Mouse (Mus musculus): ENCODE data around the gene Fbxl3. TPM values are rescaled to one million over a fixed set of nuclear protein-coding genes. Genes with fewer than 3 reads are reported as not detected.

Gene Fbxl3
- polyA plus RNA-seq, 1 experiment from 2014 or later: 16.2 TPM

GRCm38 (mm10) chr14:103054731-103055130 lies 44.6 kb downstream of the Fbxl3 start:
- no peak for DNase-seq (ENCODE audit: low spot score)
- 85% methylated on average over 13 of the region's 13 CpGs for WGBS
- H3K36me3 ChIP-seq: no peaks in the 10 kb centered on the region

GRCm38 (mm10) chr14:103051159-103051769 lies 48.1 kb downstream of the Fbxl3 start:
- no peak overlapping the region for H3K4me3 ChIP-seq
- H3K36me3 ChIP-seq: no peaks in the 10 kb centered on the region
- H3K9me3 ChIP-seq (replicated peaks): no peaks in the 10 kb centered on the region
- H3K4me1 ChIP-seq: 0 out of 2 replicates have a peak, but pooled peaks cover 3% of the 10 kb centered on the region
- peak; percentile 75 for DNase-seq (ENCODE audit: low spot score)
- H3K27me3 ChIP-seq (ENCODE audit: low read depth, poor library complexity, severe bottlenecking): no peaks in the 10 kb centered on the region
- H3K27ac ChIP-seq: no peak overlapping the region
- WGBS: 36% methylated on average over 8 of the region's 8 CpGs

More at GRCm38 (mm10) chr14:103054731-103055130, 44.6 kb downstream of the Fbxl3 start:
- H3K27me3 ChIP-seq (ENCODE audit: low read depth, poor library complexity, severe bottlenecking): no peaks in the 10 kb centered on the region
- H3K4me1 ChIP-seq: 0 out of 2 replicates have a peak, but pooled peaks cover 3% of the 10 kb centered on the region
- H3K27ac ChIP-seq: no peak overlapping the region
- no peaks in the 10 kb centered on the region for H3K9me3 ChIP-seq (replicated peaks)
- no peak overlapping the region for H3K4me3 ChIP-seq

DNA sequence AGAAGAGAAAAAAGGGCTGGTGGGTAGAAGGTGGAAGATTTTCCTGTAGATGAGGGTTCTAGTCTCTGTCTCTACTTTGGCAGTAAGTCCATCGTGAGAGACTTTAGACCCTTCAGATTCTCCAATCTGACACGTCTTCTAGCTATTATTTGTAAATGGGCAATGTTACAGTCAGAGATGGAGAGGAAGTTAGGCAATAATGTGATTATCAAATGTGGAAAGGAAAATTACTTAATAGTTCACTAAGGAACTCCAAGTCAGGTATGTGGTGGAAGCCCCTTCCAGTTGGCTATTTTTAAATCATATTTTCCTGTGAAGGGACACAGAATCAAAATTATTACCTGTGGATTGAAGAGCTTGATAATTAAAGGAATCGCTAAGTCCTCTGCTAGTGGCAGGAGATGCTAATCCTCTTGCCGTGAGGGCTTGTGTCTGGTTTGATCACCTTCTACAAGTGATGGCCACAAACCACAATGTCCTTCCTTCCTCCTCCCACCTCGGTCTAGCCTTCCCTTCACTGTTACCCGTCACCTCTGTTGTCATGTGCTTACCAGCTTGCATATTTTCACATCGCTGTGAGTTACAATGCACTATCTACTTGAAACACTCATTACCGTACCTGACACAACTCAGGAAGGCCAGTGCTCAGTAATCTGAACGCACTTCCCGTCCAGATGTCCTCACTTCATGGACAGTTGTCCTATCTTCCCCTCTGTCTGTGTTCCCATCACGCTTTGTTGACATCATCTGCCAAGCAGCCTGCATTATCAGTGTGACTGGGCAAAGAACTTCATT lies 50.9 kb downstream of the Fbxl3 start:
- WGBS: 92% methylated on average over 11 of the region's 11 CpGs
- H3K4me3 ChIP-seq: no peak overlapping the region
- no peak for DNase-seq (ENCODE audit: low spot score)

DNA sequence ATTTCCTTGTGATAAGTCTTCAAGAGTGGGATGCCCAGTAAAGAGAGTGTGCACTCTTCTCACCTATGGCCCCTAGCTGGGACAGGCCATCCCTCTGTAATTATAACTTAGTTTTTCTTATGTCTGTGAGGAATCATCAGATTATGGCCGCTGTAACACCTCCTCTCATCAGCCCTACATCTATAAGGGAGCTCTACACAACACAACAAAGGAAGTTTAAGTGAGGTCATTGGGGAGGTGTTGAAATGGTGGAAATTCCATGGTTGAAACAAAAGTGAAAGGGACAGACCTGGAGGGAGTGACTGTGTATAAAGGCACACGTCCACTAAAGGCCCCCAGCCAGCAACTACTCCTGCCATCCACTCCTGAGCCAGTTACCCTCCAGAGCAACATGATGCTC lies 52.7 kb downstream of the Fbxl3 start, which contains the start of gene Acod1:
TSS of gene Acod1 (plus strand) at position 301 of the 400 bp plus-strand sequence.
- H3K4me1 ChIP-seq: no peaks in the 10 kb centered on the region
- DNase-seq (ENCODE audit: low spot score): no peak
- no peaks in the 10 kb centered on the region for H3K9me3 ChIP-seq (replicated peaks)
- no peak within 1 kb of the TSS for H3K27ac ChIP-seq
- no peak within 1 kb of the TSS for H3K4me3 ChIP-seq
- H3K36me3 ChIP-seq: no peaks in the 10 kb centered on the region
- no peaks in the 10 kb centered on the region for H3K27me3 ChIP-seq (ENCODE audit: low read depth, poor library complexity, severe bottlenecking)
- WGBS: 85% methylated on average over 2 of the region's 2 CpGs

More for the DNA sequence above, 50.9 kb downstream of the Fbxl3 start:
- Histone ChIP-seq H3K4me1 (no peaks in the 10 kb centered on the region), H3K36me3 (no peaks in the 10 kb centered on the region), H3K9me3 (replicated peaks) (no peaks in the 10 kb centered on the region), H3K27me3 (ENCODE audit: low read depth, poor library complexity, severe bottlenecking) (no peaks in the 10 kb centered on the region), H3K27ac (no peak overlapping the region)

- H3K4me3 ChIP-seq: no peak overlapping the region
- DNase-seq (ENCODE audit: low spot score): no peak
- no peaks in the 10 kb centered on the region for H3K36me3 ChIP-seq
- no peaks in the 10 kb centered on the region for H3K9me3 ChIP-seq (replicated peaks)
- no peaks in the 10 kb centered on the region for H3K4me1 ChIP-seq
- no peak overlapping the region for H3K27ac ChIP-seq
- no peaks in the 10 kb centered on the region for H3K27me3 ChIP-seq (ENCODE audit: low read depth, poor library complexity, severe bottlenecking)
- 89% methylated on average over 3 of the region's 3 CpGs for WGBS
Measured at GRCm38 (mm10) chr14:103037016-103037415, 62.4 kb downstream of the Fbxl3 start.

- no peaks in the 10 kb centered on the region for H3K4me1 ChIP-seq
- H3K9me3 ChIP-seq (replicated peaks): no peaks in the 10 kb centered on the region
- no peak overlapping the region for H3K27ac ChIP-seq
- DNase-seq (ENCODE audit: low spot score): no peak
- 91% methylated on average over 9 of the region's 9 CpGs for WGBS
- no peaks in the 10 kb centered on the region for H3K36me3 ChIP-seq
- no peaks in the 10 kb centered on the region for H3K27me3 ChIP-seq (ENCODE audit: low read depth, poor library complexity, severe bottlenecking)
- H3K4me3 ChIP-seq: no peak overlapping the region
Measured at GRCm38 (mm10) chr14:103034076-103034475, 65.3 kb downstream of the Fbxl3 start.

- H3K4me3 ChIP-seq: no peak overlapping the region
- no peaks in the 10 kb centered on the region for H3K9me3 ChIP-seq (replicated peaks)
- 82% methylated on average over 10 of the region's 10 CpGs for WGBS
- DNase-seq (ENCODE audit: low spot score): no peak
- no peaks in the 10 kb centered on the region for H3K27me3 ChIP-seq (ENCODE audit: low read depth, poor library complexity, severe bottlenecking)
- H3K4me1 ChIP-seq: no peaks in the 10 kb centered on the region
- H3K36me3 ChIP-seq: no peaks in the 10 kb centered on the region
- H3K27ac ChIP-seq: no peak overlapping the region
Measured at GRCm38 (mm10) chr14:103033271-103033823, 66.0 kb downstream of the Fbxl3 start.

Other genes starting within 250 kb of the Fbxl3 start
- gene Kctd12, start 116.9 kb downstream of the Fbxl3 start, polyA plus RNA-seq (2016; fragmentation: Nextera tagmentation; extraction: Ambion mirVana): 5.3 and 8.2 TPM in 2 replicates
- gene Acod1, start 52.6 kb downstream of the Fbxl3 start, polyA plus RNA-seq (2016; fragmentation: Nextera tagmentation; extraction: Ambion mirVana): not detected in 2 replicates
- gene Cln5, start 29.4 kb downstream of the Fbxl3 start, polyA plus RNA-seq (2016; fragmentation: Nextera tagmentation; extraction: Ambion mirVana): 22.3 and 26.5 TPM in 2 replicates
- 13.4 and 16.2 TPM in 2 replicates for gene Mycbp2, start 247.2 kb upstream of the Fbxl3 start, polyA plus RNA-seq (2016; fragmentation: Nextera tagmentation; extraction: Ambion mirVana)

Measured in limb, embryonic 10.5 days (tissue).